Mouse (Mus musculus) lung, postnatal 0 days (tissue): Measurements from ENCODE around the gene Hnf1b. TPM values are rescaled to one million over a fixed set of nuclear protein-coding genes. Genes with fewer than 3 reads are reported as not detected.

Experiments
- ATAC-seq: fragments of 200-750 bp; cut with Nextera tagmentation; 2 replicates; pipeline ENCODE4 v1.8.0; 2017; ENCODE audit warnings: moderate library complexity
- DNase-seq: peaks from one replicate; pipeline ENCODE4 v3.0.0-alpha.2; 2016; ENCODE audit warnings: low spot score
- H3K27ac ChIP-seq: fragments of 300-500 bp; sonication (generic); 2 replicates; pipeline ENCODE4 v1.5.1; 2014; ENCODE audit warnings: antibody characterized with exemption, mild to moderate bottlenecking, low read length, mixed read lengths
- H3K27me3 ChIP-seq: fragments of 300-500 bp; sonication (generic); replicated peaks from 2 replicates; pipeline ENCODE4 v1.6.1; 2014; ENCODE audit warnings: low read length, mixed read lengths; ENCODE audit not compliant: insufficient read depth
- H3K36me3 ChIP-seq: fragments of 300-500 bp; sonication (generic); 2 replicates; pipeline ENCODE4 v1.6.1; 2014; ENCODE audit warnings: low read length, mixed read lengths; ENCODE audit not compliant: insufficient read depth
- H3K4me1 ChIP-seq: fragments of 300-500 bp; sonication (generic); 2 replicates; pipeline ENCODE4 v1.6.1; 2014; ENCODE audit warnings: antibody characterized with exemption, low read depth, low read length, mixed read lengths; ENCODE audit not compliant: insufficient read depth
- H3K4me2 ChIP-seq: fragments of 300-500 bp; sonication (generic); replicated peaks from 2 replicates; pipeline ENCODE4 v1.6.1; 2014; ENCODE audit warnings: low read depth, mild to moderate bottlenecking, low read length, moderate library complexity, mixed read lengths
- H3K4me3 ChIP-seq: fragments of 300-500 bp; sonication (generic); 2 replicates; pipeline ENCODE4 v1.5.1; 2014; ENCODE audit warnings: low read depth, low read length
- H3K9ac ChIP-seq: fragments of 300-500 bp; sonication (generic); replicated peaks from 2 replicates; pipeline ENCODE4 v1.6.1; 2014; ENCODE audit warnings: low read depth, mild to moderate bottlenecking
- H3K9me3 ChIP-seq: fragments of 300-500 bp; sonication (generic); 2 replicates; pipeline ENCODE4 v1.6.1; 2016; ENCODE audit warnings: low read length, mixed read lengths
- CTCF ChIP-seq: IDR thresholded peaks from 2 replicates; pipeline ENCODE4 v1.5.1; 2016; ENCODE audit warnings: antibody characterized with exemption, mild to moderate bottlenecking
- EP300 ChIP-seq: IDR thresholded peaks from 2 replicates; pipeline ENCODE4 v1.6.1; 2016; ENCODE audit warnings: antibody characterized with exemption, mild to moderate bottlenecking, control low read depth
- WGBS: fragments of 180-500 bp; shearing (Covaris S2); extraction: QIAGEN DNeasy Blood & Tissue Kit; methylation state at CpG from one replicate; pipeline ENCODE4 v1.1.7; 2014; 5-methylcytosine and 5-hydroxymethylcytosine counted together
- polyA plus RNA-seq: library from polyadenylated mRNA; unstranded; fragments of >200 nt; fragmentation: Nextera tagmentation; extraction: Ambion mirVana; gene quantifications from 2 replicates; pipeline ENCODE4 v1.2.1, GENCODE M21; 2015

Gene Hnf1b
- polyA plus RNA-seq, 1 experiment from 2014 or later: 11.4 TPM

- Histone ChIP-seq H3K9me3 (no peaks in the 10 kb centered on the region), H3K36me3 (no peaks in the 10 kb centered on the region), H3K27me3 (no peaks in the 10 kb centered on the region), H3K4me1 (no peaks in the 10 kb centered on the region), H3K27ac (no peak overlapping the region), H3K4me3 (no peak overlapping the region), H3K4me2 (no peak overlapping the region), H3K9ac (no peak overlapping the region)
- TF ChIP-seq CTCF: no peak
- TF ChIP-seq EP300: no peak; the same call in 1 of the 2 replicates
- ATAC-seq (peak; percentile 65), DNase-seq (peak; percentile 53)
- WGBS: 25% methylated on average over 8 of the region's 8 CpGs
These were observed 64.0 kb downstream of the Hnf1b start for GRCm38 (mm10) chr11:83913824-83914311.

GRCm38 (mm10) chr11:83914501-83914900 lies 64.6 kb downstream of the Hnf1b start:
- 68% methylated on average over 4 of the region's 4 CpGs for WGBS
- ATAC-seq (no peak; the same call in 1 of the 2 replicates), DNase-seq (no peak)
- H3K27me3 ChIP-seq: no peaks in the 10 kb centered on the region
- no peaks in the 10 kb centered on the region for H3K4me1 ChIP-seq
- H3K36me3 ChIP-seq: no peaks in the 10 kb centered on the region
- H3K4me3 ChIP-seq: no peak overlapping the region
- no peaks in the 10 kb centered on the region for H3K9me3 ChIP-seq
- H3K9ac ChIP-seq: no peak overlapping the region
- no peak for TF ChIP-seq EP300
- no peak for TF ChIP-seq CTCF
- H3K27ac ChIP-seq: no peak overlapping the region
- no peak overlapping the region for H3K4me2 ChIP-seq

GRCm38 (mm10) chr11:83922600-83922999 lies 72.7 kb downstream of the Hnf1b start:
- no peaks in the 10 kb centered on the region for H3K36me3 ChIP-seq
- H3K27me3 ChIP-seq: no peaks in the 10 kb centered on the region
- ATAC-seq: no peak
- WGBS: 38% methylated on average over 2 of the region's 2 CpGs
- no peak overlapping the region for H3K4me2 ChIP-seq
- H3K4me3 ChIP-seq: no peak overlapping the region
- H3K9me3 ChIP-seq: no peaks in the 10 kb centered on the region
- no peak for DNase-seq
- H3K9ac ChIP-seq: no peak overlapping the region
- H3K27ac ChIP-seq: no peak overlapping the region
- H3K4me1 ChIP-seq: no peaks in the 10 kb centered on the region
- TF ChIP-seq EP300: no peak
- no peak for TF ChIP-seq CTCF

- Histone ChIP-seq H3K9me3 (no peaks in the 10 kb centered on the region), H3K4me1 (no peaks in the 10 kb centered on the region), H3K36me3 (no peaks in the 10 kb centered on the region), H3K27me3 (no peaks in the 10 kb centered on the region), H3K9ac (no peak overlapping the region), H3K27ac (no peak overlapping the region), H3K4me2 (no peak overlapping the region), H3K4me3 (no peak overlapping the region)
- TF ChIP-seq EP300 (no peak), CTCF (peak; percentile 67)
- no peak for ATAC-seq
- 64% methylated on average over 3 of the region's 3 CpGs for WGBS
- no peak for DNase-seq
These were observed 77.2 kb downstream of the Hnf1b start for GRCm38 (mm10) chr11:83927097-83927496.

DNA sequence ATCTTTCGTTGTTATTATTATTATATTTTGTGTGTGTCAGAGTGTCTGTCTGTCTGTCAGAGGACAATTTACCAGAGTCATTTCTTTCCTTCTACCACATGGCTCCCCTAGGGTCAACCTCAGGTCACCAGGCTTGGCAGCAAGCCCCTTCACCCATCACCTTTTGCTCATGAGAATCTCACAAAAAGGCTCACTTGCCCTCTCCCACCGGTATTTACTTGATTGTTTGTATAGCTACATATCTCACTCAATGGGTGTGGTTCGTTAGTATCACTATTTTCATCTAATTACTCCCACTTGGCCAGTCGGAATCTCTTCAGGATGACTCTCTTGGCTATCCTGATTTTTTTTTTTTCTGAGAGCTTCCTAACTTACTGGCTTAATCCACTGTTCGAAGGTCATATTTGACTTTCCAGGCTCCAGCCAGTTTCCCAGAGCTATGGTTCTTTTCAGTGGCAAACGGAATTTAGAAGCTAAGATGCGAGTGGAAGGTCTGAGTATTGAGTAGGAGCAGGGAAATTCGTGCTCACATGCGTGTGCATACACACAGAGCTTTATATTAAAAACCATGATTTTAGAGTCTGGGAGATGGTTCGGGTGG lies 82.7 kb downstream of the Hnf1b start:
- no peaks in the 10 kb centered on the region for H3K9me3 ChIP-seq
- TF ChIP-seq CTCF: no peak
- TF ChIP-seq EP300: no peak
- 70% methylated on average over 10 of the region's 10 CpGs for WGBS
- H3K27ac ChIP-seq: no peak overlapping the region
- DNase-seq: no peak
- no peak overlapping the region for H3K4me2 ChIP-seq
- no peak overlapping the region for H3K9ac ChIP-seq
- ATAC-seq: no peak
- H3K4me1 ChIP-seq: no peaks in the 10 kb centered on the region
- H3K4me3 ChIP-seq: no peak overlapping the region
- no peaks in the 10 kb centered on the region for H3K27me3 ChIP-seq
- H3K36me3 ChIP-seq: no peaks in the 10 kb centered on the region

DNA sequence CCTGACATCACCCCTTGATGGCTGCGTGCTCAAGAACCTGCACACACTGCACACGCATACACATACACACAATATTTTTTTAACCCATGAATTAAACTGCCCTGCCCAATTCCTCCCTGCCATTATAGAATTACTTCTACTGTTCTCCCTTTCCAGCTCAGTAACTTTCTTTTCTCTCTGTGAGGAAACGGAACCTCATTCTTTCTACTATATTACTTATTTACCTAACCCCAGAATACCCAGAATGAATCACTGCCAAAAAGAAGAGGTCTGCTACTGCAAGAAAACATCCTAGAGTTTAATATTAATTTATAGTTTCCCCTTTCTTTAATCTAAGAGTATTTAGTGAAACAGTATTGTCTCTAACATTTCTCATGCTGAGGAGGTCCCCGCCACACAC lies 83.5 kb downstream of the Hnf1b start:
- Histone ChIP-seq H3K27me3 (no peaks in the 10 kb centered on the region), H3K9me3 (no peaks in the 10 kb centered on the region), H3K4me2 (no peak overlapping the region), H3K36me3 (no peaks in the 10 kb centered on the region), H3K4me3 (no peak overlapping the region), H3K4me1 (no peaks in the 10 kb centered on the region), H3K9ac (no peak overlapping the region), H3K27ac (no peak overlapping the region)
- TF ChIP-seq CTCF (no peak), EP300 (no peak)
- ATAC-seq (no peak), DNase-seq (no peak)
- 85% methylated on average over 4 of the region's 4 CpGs for WGBS
